Mouse (Mus musculus): ENCODE data around the gene Tnip2. TPM values are rescaled to one million over a fixed set of nuclear protein-coding genes. Genes with fewer than 3 reads are reported as not detected.

Tnip2 gene
- total and polyA plus RNA-seq, 3 experiments: 16.0 to 26.8 (median 23.4) TPM

DNA sequence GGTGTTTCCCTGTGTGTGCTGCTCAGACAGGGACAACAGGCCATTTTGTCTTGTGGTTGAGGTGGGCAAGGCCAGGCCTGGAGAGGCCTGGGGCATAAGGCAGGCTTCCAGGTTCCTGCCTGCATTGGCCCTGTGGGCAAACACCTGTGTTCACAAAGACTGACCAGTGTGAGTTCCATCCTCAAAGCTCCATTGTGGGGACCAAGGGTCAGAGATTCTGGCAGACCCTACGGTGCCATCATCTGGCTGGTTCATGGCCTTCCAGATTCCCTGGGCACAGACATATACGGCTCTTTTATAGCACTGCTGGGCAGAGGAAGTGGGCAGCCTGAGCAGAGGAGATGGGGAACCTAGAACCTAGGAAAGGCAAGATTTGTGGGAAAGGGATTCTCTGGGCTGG lies 13.6 kb upstream of the Tnip2 start:
- DNase-seq (ENCODE audit: extremely low read depth): no peak
- TF ChIP-seq SIN3A (IDR thresholded peaks at IDR 0.05; ENCODE audit: low read length) (no peak), NRF1 (IDR thresholded peaks at IDR 0.05; ENCODE audit: low read depth, low read length) (no peak), UBTF (IDR thresholded peaks at IDR 0.05; ENCODE audit: low read depth, low read length) (no peak), RCOR1 (conservative IDR thresholded peaks at IDR 0.05; ENCODE audit: low read depth, low read length) (no peak), NELFE (IDR thresholded peaks at IDR 0.05; ENCODE audit: low read depth, low read length) (no peak), USF2 (conservative IDR thresholded peaks at IDR 0.05; ENCODE audit: low read depth, low read length) (no peak), CHD2 (IDR thresholded peaks at IDR 0.05; ENCODE audit: low read length) (no peak), GABPA (IDR thresholded peaks at IDR 0.05; ENCODE audit: insufficient replicate concordance, low read depth, low read length) (no peak), MAFK (IDR thresholded peaks at IDR 0.05; ENCODE audit: insufficient replicate concordance, low read length) (no peak), JUND (conservative IDR thresholded peaks at IDR 0.05; ENCODE audit: low read depth, low read length) (no peak), ELF1 (IDR thresholded peaks at IDR 0.05; ENCODE audit: low read depth, low read length) (no peak)
- no peaks in the 10 kb centered on the region for H3K79me2 ChIP-seq (replicated peaks; ENCODE audit: control insufficient read depth, extremely low read depth, insufficient read depth, poor library complexity, severe bottlenecking)
- in situ Hi-C loops (cut with MboI; ENCODE audit: low pct_ligation_motif_present, low pct_unique_long_range_greater_than_20kb, low sequenced_read_pairs): loop anchor here (5.0 to 25.0 kb wide), 2 partner anchors 110 to 510 kb away; partner anchors contain the start of genes Hgfac and Mfsd10
- peaks cover 32 to 57% of the 10 kb centered on the region in 2 experiments for H3K4me1 ChIP-seq (ENCODE audit: control insufficient read depth in 1 of 2, insufficient read depth in 2 of 2)
- no peak overlapping the region for H3K27ac ChIP-seq (ENCODE audit: insufficient read depth, low read depth)
- dilution Hi-C loops (cut with MboI; ENCODE audit: extremely low pct_ligation_motif_present, extremely low pct_unique_long_range_greater_than_20kb, low sequenced_read_pairs): no loop called here
- no peaks in the 10 kb centered on the region for H3K9me3 ChIP-seq (replicated peaks; ENCODE audit: low read length)
- H3K4me2 ChIP-seq (ENCODE audit: insufficient read depth, low read depth, poor library complexity, severe bottlenecking): no peak overlapping the region
- no peak overlapping the region for H3K4me3 ChIP-seq (replicated peaks in 1 of 3; ENCODE audit: low read depth in 2 of 3, low read length in 2 of 3, poor library complexity in 1 of 3)
- H3K36me3 ChIP-seq (replicated peaks in 1 of 2; ENCODE audit: control insufficient read depth in 1 of 2, insufficient read depth in 1 of 2, low read length in 1 of 2): peaks cover 0 to 21% of the 10 kb centered on the region in 2 experiments
- H3K9ac ChIP-seq (ENCODE audit: insufficient read depth, low read depth): no peak overlapping the region
- no peaks in the 10 kb centered on the region for H3K27me3 ChIP-seq (replicated peaks)

DNA sequence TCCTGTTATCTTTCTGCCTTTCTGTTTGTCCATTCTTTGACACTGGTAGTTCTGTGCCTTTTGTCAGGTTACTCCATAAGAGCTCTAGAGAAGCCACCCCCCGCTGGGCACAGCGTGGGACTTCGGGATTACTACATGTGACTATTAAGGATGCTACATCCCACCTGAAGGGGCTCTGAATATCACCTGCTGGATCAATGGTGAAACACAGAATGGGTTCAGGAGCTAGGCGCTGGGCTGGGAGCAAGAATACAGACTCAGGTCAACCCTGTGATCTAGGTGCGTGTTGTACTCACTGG lies 12.6 kb upstream of the Tnip2 start:
- TF ChIP-seq ZC3H11A (IDR thresholded peaks at IDR 0.05; ENCODE audit: low read depth, low read length) (no peak), RCOR1 (conservative IDR thresholded peaks at IDR 0.05; ENCODE audit: low read depth, low read length) (no peak), USF1 (IDR thresholded peaks at IDR 0.05; ENCODE audit: low read depth, low read length) (no peak), POLR2AphosphoS2 (IDR thresholded peaks at IDR 0.05; ENCODE audit: low read depth, low read length) (no peak), MAFK (IDR thresholded peaks at IDR 0.05; ENCODE audit: insufficient replicate concordance, low read length) (no peak), CHD1 (IDR thresholded peaks at IDR 0.05; ENCODE audit: low read depth, low read length) (no peak), EP300 (IDR thresholded peaks at IDR 0.05; ENCODE audit: low read length) (no peak), PAX5 (IDR thresholded peaks at IDR 0.05; ENCODE audit: low read length) (no peak)
- Histone ChIP-seq H3K4me1 (ENCODE audit: control insufficient read depth in 1 of 2, insufficient read depth in 2 of 2) (peaks cover 39 to 59% of the 10 kb centered on the region in 2 experiments), H3K9me3 (replicated peaks; ENCODE audit: low read length) (no peaks in the 10 kb centered on the region), H3K79me2 (replicated peaks; ENCODE audit: control insufficient read depth, extremely low read depth, insufficient read depth, poor library complexity, severe bottlenecking) (no peaks in the 10 kb centered on the region), H3K9ac (ENCODE audit: insufficient read depth, low read depth) (peak overlapping the region; percentile 72; the same call in 1 of the 2 replicates), H3K36me3 (replicated peaks in 1 of 2; ENCODE audit: control insufficient read depth in 1 of 2, insufficient read depth in 1 of 2, low read length in 1 of 2) (peaks cover 0 to 16% of the 10 kb centered on the region in 2 experiments), H3K4me2 (ENCODE audit: insufficient read depth, low read depth, poor library complexity, severe bottlenecking) (peak overlapping the region; percentile 84), H3K27ac (ENCODE audit: insufficient read depth, low read depth) (no peak overlapping the region), H3K27me3 (replicated peaks) (no peaks in the 10 kb centered on the region), H3K4me3 (replicated peaks in 1 of 3; ENCODE audit: low read depth in 2 of 3, low read length in 2 of 3, poor library complexity in 1 of 3) (peak overlapping the region in 2 of 3 experiments; percentile 54 to 68)
- dilution Hi-C loops (cut with MboI; ENCODE audit: extremely low pct_ligation_motif_present, extremely low pct_unique_long_range_greater_than_20kb, low sequenced_read_pairs) (no loop called here), in situ Hi-C loops (cut with MboI; ENCODE audit: low pct_ligation_motif_present, low pct_unique_long_range_greater_than_20kb, low sequenced_read_pairs) (loop anchor here (5.0 to 25.0 kb wide), 2 partner anchors 111 to 511 kb away; partner anchors contain the start of genes Hgfac and Mfsd10)
- no peak for DNase-seq (ENCODE audit: extremely low read depth)

Data from CH12.LX (cell line).